Mouse (Mus musculus): ENCODE results near the gene Cabp4. TPM values are rescaled to one million over a fixed set of nuclear protein-coding genes. Genes with fewer than 3 reads are reported as not detected.

The Cabp4 gene
- total and polyA plus RNA-seq, 3 experiments, result 2.8 to 11.8 (median 6.4) TPM

GRCm38 (mm10) chr19:4166678-4167476 is 23.0 kb upstream of the Cabp4 start:
- TF ChIP-seq PAX5 (IDR thresholded peaks at IDR 0.05; ENCODE audit: low read length), result no peak
- TF ChIP-seq SMC3 (IDR thresholded peaks at IDR 0.05; ENCODE audit: low read depth, low read length), result no peak
- no peak for TF ChIP-seq USF1 (IDR thresholded peaks at IDR 0.05; ENCODE audit: low read depth, low read length)
- no peak for TF ChIP-seq MAFK (IDR thresholded peaks at IDR 0.05; ENCODE audit: insufficient replicate concordance, low read length)
- TF ChIP-seq KAT2A (IDR thresholded peaks at IDR 0.05; ENCODE audit: insufficient replicate concordance, low read length), result no peak
- TF ChIP-seq CTCF (conservative IDR thresholded peaks at IDR 0.05 in 1 of 2, IDR thresholded peaks at IDR 0.05 in 1 of 2; ENCODE audit: low read depth in 2 of 2, low read length in 2 of 2), result no peak
- no peak for TF ChIP-seq EP300 (IDR thresholded peaks at IDR 0.05; ENCODE audit: low read length)
- TF ChIP-seq UBTF (IDR thresholded peaks at IDR 0.05; ENCODE audit: low read depth, low read length), result no peak
- no peak for TF ChIP-seq ZKSCAN1 (IDR thresholded peaks at IDR 0.05; ENCODE audit: borderline replicate concordance, low read depth, low read length)
- no peak for TF ChIP-seq POLR2A (IDR thresholded peaks at IDR 0.05; ENCODE audit: low read depth, low read length)
- no peak for TF ChIP-seq MXI1 (IDR thresholded peaks at IDR 0.05; ENCODE audit: low read depth, low read length)
- TF ChIP-seq HCFC1 (IDR thresholded peaks at IDR 0.05; ENCODE audit: low read depth, low read length), result no peak
- no peak for TF ChIP-seq JUN (IDR thresholded peaks at IDR 0.05; ENCODE audit: insufficient read depth, low read depth, low read length)
- TF ChIP-seq ZMIZ1 (IDR thresholded peaks at IDR 0.05; ENCODE audit: low read depth, low read length), result no peak
- no peak for TF ChIP-seq JUND (conservative IDR thresholded peaks at IDR 0.05; ENCODE audit: low read depth, low read length)
- TF ChIP-seq RAD21 (IDR thresholded peaks at IDR 0.05; ENCODE audit: low read depth, low read length), result no peak
- TF ChIP-seq SIN3A (IDR thresholded peaks at IDR 0.05; ENCODE audit: low read length), result no peak
- TF ChIP-seq NELFE (IDR thresholded peaks at IDR 0.05; ENCODE audit: low read depth, low read length), result no peak
- TF ChIP-seq TCF12 (IDR thresholded peaks at IDR 0.05; ENCODE audit: low read depth, low read length), result no peak
- Histone ChIP-seq H3K27ac (ENCODE audit: insufficient read depth, low read depth) (no peak overlapping the region), H3K27me3 (replicated peaks) (no peaks in the 10 kb centered on the region), H3K9ac (ENCODE audit: insufficient read depth, low read depth) (no peak overlapping the region), H3K4me3 (replicated peaks in 1 of 3; ENCODE audit: low read depth in 2 of 3, low read length in 2 of 3, poor library complexity in 1 of 3) (no peak overlapping the region), H3K4me2 (ENCODE audit: insufficient read depth, low read depth, poor library complexity, severe bottlenecking) (no peak overlapping the region), H3K9me3 (replicated peaks; ENCODE audit: low read length) (peaks cover 2% of the 10 kb centered on the region), H3K36me3 (replicated peaks in 1 of 2; ENCODE audit: control insufficient read depth in 1 of 2, insufficient read depth in 1 of 2, low read length in 1 of 2) (peaks cover 2 to 20% of the 10 kb centered on the region in 2 experiments), H3K79me2 (replicated peaks; ENCODE audit: control insufficient read depth, extremely low read depth, insufficient read depth, poor library complexity, severe bottlenecking) (peaks cover 10% of the 10 kb centered on the region), H3K4me1 (ENCODE audit: control insufficient read depth in 1 of 2, insufficient read depth in 2 of 2) (peaks cover 17 to 55% of the 10 kb centered on the region in 2 experiments)
- dilution Hi-C loops (cut with MboI; ENCODE audit: extremely low pct_ligation_motif_present, extremely low pct_unique_long_range_greater_than_20kb, low sequenced_read_pairs) (no loop called here), in situ Hi-C loops (cut with MboI; ENCODE audit: low pct_ligation_motif_present, low pct_unique_long_range_greater_than_20kb, low sequenced_read_pairs) (no loop called here)
- DNase-seq (ENCODE audit: extremely low read depth), result no peak

GRCm38 (mm10) chr19:4164721-4165120 is 20.9 kb upstream of the Cabp4 start:
- no peaks in the 10 kb centered on the region for H3K27me3 ChIP-seq (replicated peaks)
- in situ Hi-C loops (cut with MboI; ENCODE audit: low pct_ligation_motif_present, low pct_unique_long_range_greater_than_20kb, low sequenced_read_pairs) (no loop called here), dilution Hi-C loops (cut with MboI; ENCODE audit: extremely low pct_ligation_motif_present, extremely low pct_unique_long_range_greater_than_20kb, low sequenced_read_pairs) (no loop called here)
- H3K9me3 ChIP-seq (replicated peaks; ENCODE audit: low read length), result peaks cover 2% of the 10 kb centered on the region
- no peak for DNase-seq (ENCODE audit: extremely low read depth)
- TF ChIP-seq KAT2A (IDR thresholded peaks at IDR 0.05; ENCODE audit: insufficient replicate concordance, low read length) (no peak), POLR2AphosphoS2 (IDR thresholded peaks at IDR 0.05; ENCODE audit: low read depth, low read length) (no peak), MAFK (IDR thresholded peaks at IDR 0.05; ENCODE audit: insufficient replicate concordance, low read length) (no peak), JUND (conservative IDR thresholded peaks at IDR 0.05; ENCODE audit: low read depth, low read length) (no peak), MEF2A (IDR thresholded peaks at IDR 0.05; ENCODE audit: borderline replicate concordance, low read depth, low read length) (no peak), ZKSCAN1 (IDR thresholded peaks at IDR 0.05; ENCODE audit: borderline replicate concordance, low read depth, low read length) (no peak), E2F4 (IDR thresholded peaks at IDR 0.05; ENCODE audit: insufficient replicate concordance, low read depth, low read length) (no peak), MAZ (IDR thresholded peaks at IDR 0.05; ENCODE audit: low read depth, low read length) (no peak), ZC3H11A (IDR thresholded peaks at IDR 0.05; ENCODE audit: low read depth, low read length) (no peak)
- H3K36me3 ChIP-seq (replicated peaks in 1 of 2; ENCODE audit: control insufficient read depth in 1 of 2, insufficient read depth in 1 of 2, low read length in 1 of 2), result peaks cover 15 to 39% of the 10 kb centered on the region in 2 experiments
- H3K4me2 ChIP-seq (ENCODE audit: insufficient read depth, low read depth, poor library complexity, severe bottlenecking), result no peak overlapping the region
- H3K4me1 ChIP-seq (ENCODE audit: control insufficient read depth in 1 of 2, insufficient read depth in 2 of 2), result peaks cover 11 to 37% of the 10 kb centered on the region in 2 experiments
- H3K4me3 ChIP-seq (replicated peaks in 1 of 3; ENCODE audit: low read depth in 2 of 3, low read length in 2 of 3, poor library complexity in 1 of 3), result no peak overlapping the region
- no peak overlapping the region for H3K9ac ChIP-seq (ENCODE audit: insufficient read depth, low read depth)
- peaks cover 10% of the 10 kb centered on the region for H3K79me2 ChIP-seq (replicated peaks; ENCODE audit: control insufficient read depth, extremely low read depth, insufficient read depth, poor library complexity, severe bottlenecking)
- no peak overlapping the region for H3K27ac ChIP-seq (ENCODE audit: insufficient read depth, low read depth)

Measured in CH12.LX (cell line).